Mouse (Mus musculus) midbrain, embryonic 16.5 days (tissue): ENCODE measurements around the gene Syt12. TPM values are rescaled to one million over a fixed set of nuclear protein-coding genes. Genes with fewer than 3 reads are reported as not detected.
A peak's percentile ranks its signal among the peaks of the same experiment; 100 is the strongest.
"Not testable (repeated sequence)": the region's sequence is repeated elsewhere in the genome, so short reads cannot be mapped to it uniquely, and the experiment has no call there.

ENCODE experiments used
- ATAC-seq: fragments of 200-750 bp; cut with Nextera tagmentation; 2 replicates; pipeline ENCODE4 v1.8.0; 2017; ENCODE audit warnings: moderate TSS enrichment
- H3K27ac ChIP-seq: fragments of 300-500 bp; sonication (generic); 2 replicates; pipeline ENCODE4 v1.5.1; 2014; ENCODE audit warnings: mild to moderate bottlenecking, low read length, mixed read lengths
- H3K27me3 ChIP-seq: fragments of 300-500 bp; sonication (generic); 2 replicates; pipeline ENCODE4 v1.6.1; 2014; ENCODE audit warnings: low read depth, low read length, mixed read lengths; ENCODE audit not compliant: control insufficient read depth, insufficient read depth
- H3K36me3 ChIP-seq: fragments of 300-500 bp; sonication (generic); 2 replicates; pipeline ENCODE4 v1.6.1; 2014; ENCODE audit warnings: mild to moderate bottlenecking, low read length, moderate library complexity, mixed read lengths; ENCODE audit not compliant: control insufficient read depth, insufficient read depth
- H3K4me1 ChIP-seq: fragments of 300-500 bp; sonication (generic); 2 replicates; pipeline ENCODE4 v1.6.1; 2014; ENCODE audit warnings: mild to moderate bottlenecking, low read length, mixed read lengths; ENCODE audit not compliant: control insufficient read depth, insufficient read depth
- H3K4me2 ChIP-seq: fragments of 300-500 bp; sonication (generic); 2 replicates; pipeline ENCODE4 v1.6.1; 2014; ENCODE audit warnings: mild to moderate bottlenecking, low read length, mixed read lengths
- H3K4me3 ChIP-seq: fragments of 300-500 bp; sonication (generic); 2 replicates; pipeline ENCODE4 v1.5.1; 2014; ENCODE audit warnings: low read depth, mild to moderate bottlenecking, low read length, moderate library complexity, mixed read lengths
- H3K9ac ChIP-seq: fragments of 300-500 bp; sonication (generic); 2 replicates; pipeline ENCODE4 v1.6.1; 2014; ENCODE audit warnings: low read depth, low read length, mixed read lengths
- H3K9me3 ChIP-seq: fragments of 300-500 bp; sonication (generic); replicated peaks from 2 replicates; pipeline ENCODE4 v1.6.1; 2014; ENCODE audit warnings: mild to moderate bottlenecking, low read length, mixed read lengths; ENCODE audit not compliant: control insufficient read depth, poor library complexity, severe bottlenecking
- WGBS: fragments of 180-500 bp; shearing (Covaris S2); extraction: QIAGEN DNeasy Blood & Tissue Kit; methylation state at CpG from one replicate; pipeline ENCODE4 v1.1.7; 2014; 5-methylcytosine and 5-hydroxymethylcytosine counted together
- polyA plus RNA-seq: library from polyadenylated mRNA; unstranded; fragments of >200 nt; fragmentation: Nextera tagmentation; extraction: Ambion mirVana; gene quantifications from 2 replicates; pipeline ENCODE4 v1.2.1, GENCODE M21; 2015

Syt12 gene
- polyA plus RNA-seq, 1 experiment from 2014 or later: 5.2 TPM

DNA sequence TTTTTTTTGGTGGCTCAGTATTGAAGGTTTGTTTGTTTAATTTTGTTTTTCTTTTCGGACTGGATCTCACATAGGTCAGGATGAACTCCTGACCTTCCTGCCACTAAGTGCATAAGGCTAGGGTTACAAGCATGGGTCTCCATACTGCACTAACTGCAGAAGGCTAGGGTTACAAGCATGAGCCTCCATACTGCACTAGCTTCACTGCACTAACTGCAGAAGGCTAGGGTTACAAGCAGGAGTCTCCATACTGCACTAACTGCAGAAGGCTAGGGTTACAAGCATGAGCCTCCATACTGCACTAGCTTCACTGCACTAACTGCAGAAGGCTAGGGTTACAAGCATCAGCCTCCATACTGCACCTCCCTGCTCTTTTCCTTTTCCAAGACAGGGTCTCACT is 23.2 kb downstream of the Syt12 start:
- H3K36me3 ChIP-seq, H3K27ac ChIP-seq, H3K4me3 ChIP-seq, H3K9ac ChIP-seq, H3K4me1 ChIP-seq, ATAC-seq, H3K4me2 ChIP-seq, H3K27me3 ChIP-seq, H3K9me3 ChIP-seq: not testable (repeated sequence)
- 77% methylated on average over 1 of the region's 1 CpGs for WGBS

DNA sequence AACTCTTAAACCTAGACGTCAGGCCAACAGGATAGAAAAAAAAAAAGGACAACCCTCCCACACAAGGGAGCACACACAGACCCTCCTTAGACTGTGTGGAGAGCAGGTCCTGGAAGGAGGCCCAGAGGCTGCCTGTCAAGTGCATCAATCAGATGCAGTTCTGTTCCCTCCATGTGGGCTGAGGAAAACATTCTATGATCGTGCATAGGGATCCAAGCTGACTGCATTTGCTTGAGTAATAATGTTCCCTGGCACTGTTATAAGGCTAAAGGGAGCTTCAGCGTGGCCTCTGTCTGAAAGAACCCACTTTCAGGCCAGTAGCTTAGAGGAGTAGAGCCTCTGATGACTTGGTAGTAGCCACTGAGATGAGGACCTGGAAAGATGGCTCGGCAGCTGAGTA is 24.7 kb downstream of the Syt12 start:
- ATAC-seq: no peak
- Histone ChIP-seq H3K27ac (no peak overlapping the region), H3K27me3 (no peaks in the 10 kb centered on the region)

DNA sequence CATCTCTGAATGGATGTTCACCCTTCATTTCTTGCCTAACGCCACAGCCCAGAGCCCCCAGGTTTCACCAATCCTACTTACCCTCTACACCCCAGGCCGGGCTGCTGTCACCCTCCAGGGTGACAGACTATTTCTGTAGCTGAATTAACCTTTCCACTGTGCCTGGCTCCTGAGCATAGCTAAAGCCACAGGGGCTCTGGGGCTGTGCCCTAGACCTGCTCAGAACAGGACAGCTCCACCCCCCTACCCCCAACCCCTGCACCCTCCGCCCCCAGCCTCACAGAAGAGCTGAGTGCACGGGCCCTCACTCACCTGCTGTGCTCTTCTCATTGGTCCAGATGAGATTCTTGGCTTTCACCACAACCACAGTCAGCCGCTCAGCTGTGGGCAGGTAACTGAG is 25.3 kb downstream of the Syt12 start:
- no peak overlapping the region for H3K27ac ChIP-seq
- no peaks in the 10 kb centered on the region for H3K9me3 ChIP-seq
- H3K4me1 ChIP-seq: no peaks in the 10 kb centered on the region
- H3K36me3 ChIP-seq: no peaks in the 10 kb centered on the region
- no peak for ATAC-seq
- no peaks in the 10 kb centered on the region for H3K27me3 ChIP-seq
- H3K9ac ChIP-seq: no peak overlapping the region
- H3K4me3 ChIP-seq: no peak overlapping the region
- H3K4me2 ChIP-seq: no peak overlapping the region
- WGBS: 13% methylated on average over 5 of the region's 5 CpGs

More for the DNA sequence above, 24.7 kb downstream of the Syt12 start:
- no peaks in the 10 kb centered on the region for H3K9me3 ChIP-seq
- no peaks in the 10 kb centered on the region for H3K36me3 ChIP-seq
- no peak overlapping the region for H3K9ac ChIP-seq
- H3K4me3 ChIP-seq: no peak overlapping the region
- no peaks in the 10 kb centered on the region for H3K4me1 ChIP-seq
- WGBS: 37% methylated on average over 4 of the region's 4 CpGs
- no peak overlapping the region for H3K4me2 ChIP-seq

DNA sequence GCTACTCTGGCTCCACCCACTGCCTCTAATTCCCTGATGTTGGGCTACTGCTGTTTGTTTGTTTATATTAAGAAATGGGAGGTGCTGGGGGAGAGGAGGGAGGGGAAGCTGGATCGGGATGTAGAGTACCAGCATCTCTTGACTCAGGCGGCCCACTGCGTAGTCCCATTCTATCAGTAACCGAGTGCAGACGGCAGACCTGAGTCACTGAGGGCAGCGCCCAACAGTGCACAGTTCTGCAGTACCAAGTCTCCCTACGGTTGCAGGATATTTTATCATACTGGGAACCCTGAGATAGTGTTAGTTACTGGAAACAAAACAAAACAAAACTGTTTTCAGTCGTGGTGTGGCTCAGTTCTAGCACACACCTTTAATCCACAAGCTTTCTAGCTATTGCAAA is 26.1 kb downstream of the Syt12 start:
- no peak overlapping the region for H3K27ac ChIP-seq
- H3K9me3 ChIP-seq: no peaks in the 10 kb centered on the region
- no peak for ATAC-seq
- no peaks in the 10 kb centered on the region for H3K27me3 ChIP-seq
- H3K36me3 ChIP-seq: no peaks in the 10 kb centered on the region
- no peak overlapping the region for H3K9ac ChIP-seq
- WGBS: 69% methylated on average over 8 of the region's 8 CpGs
- H3K4me2 ChIP-seq: no peak overlapping the region
- H3K4me1 ChIP-seq: no peaks in the 10 kb centered on the region
- H3K4me3 ChIP-seq: no peak overlapping the region

DNA sequence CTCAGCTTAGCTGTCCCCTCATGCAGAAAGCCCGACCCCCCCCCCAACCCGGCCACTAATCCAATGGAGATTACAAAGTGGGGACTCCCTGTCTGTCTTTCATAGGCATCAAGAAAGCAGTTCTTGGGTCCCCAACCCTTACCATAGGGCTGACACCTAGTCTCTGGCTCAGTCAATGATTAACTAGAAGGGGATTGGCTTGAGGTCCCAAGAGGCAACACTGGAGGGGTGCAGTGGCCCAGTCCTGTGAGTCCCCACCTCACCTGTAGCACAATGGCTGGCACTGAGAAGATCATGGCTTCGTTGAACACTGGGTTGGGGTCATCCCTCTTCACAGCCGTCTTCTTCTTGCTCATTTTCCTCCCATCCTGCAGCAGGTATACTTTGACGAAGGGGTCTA is 26.6 kb downstream of the Syt12 start:
- WGBS: 59% methylated on average over 5 of the region's 5 CpGs

DNA sequence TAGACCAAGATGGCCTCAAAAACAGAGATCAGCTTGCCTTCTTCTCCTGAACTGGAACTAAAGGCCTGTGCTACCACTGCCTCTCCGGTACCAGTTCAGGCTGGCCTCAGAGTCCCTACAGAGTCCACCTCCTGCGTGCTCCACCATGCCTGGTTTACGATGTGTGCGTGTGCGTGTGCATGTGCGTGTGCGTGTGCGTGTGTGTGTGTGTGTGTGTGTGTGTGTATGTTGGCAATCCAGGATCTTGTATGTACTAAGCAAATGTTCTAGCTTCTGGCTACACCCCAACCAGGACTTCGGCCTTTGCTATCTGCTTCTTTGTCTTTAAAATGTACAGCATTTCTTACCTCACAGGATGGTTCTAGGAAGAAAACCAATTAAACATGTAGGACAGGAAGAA is 28.0 kb downstream of the Syt12 start:
- Histone ChIP-seq H3K9ac (no peak overlapping the region), H3K9me3 (no peaks in the 10 kb centered on the region), H3K27me3 (no peaks in the 10 kb centered on the region), H3K4me1 (no peaks in the 10 kb centered on the region), H3K4me3 (no peak overlapping the region), H3K27ac (no peak overlapping the region), H3K36me3 (no peaks in the 10 kb centered on the region), H3K4me2 (no peak overlapping the region)
- 97% methylated on average over 9 of the region's 9 CpGs for WGBS
- no peak for ATAC-seq

More for the DNA sequence above, 26.6 kb downstream of the Syt12 start:
- Histone ChIP-seq H3K4me2 (no peak overlapping the region), H3K9ac (no peak overlapping the region), H3K4me3 (no peak overlapping the region), H3K36me3 (no peaks in the 10 kb centered on the region), H3K27ac (no peak overlapping the region), H3K27me3 (no peaks in the 10 kb centered on the region), H3K9me3 (no peaks in the 10 kb centered on the region), H3K4me1 (no peaks in the 10 kb centered on the region)
- ATAC-seq: no peak

DNA sequence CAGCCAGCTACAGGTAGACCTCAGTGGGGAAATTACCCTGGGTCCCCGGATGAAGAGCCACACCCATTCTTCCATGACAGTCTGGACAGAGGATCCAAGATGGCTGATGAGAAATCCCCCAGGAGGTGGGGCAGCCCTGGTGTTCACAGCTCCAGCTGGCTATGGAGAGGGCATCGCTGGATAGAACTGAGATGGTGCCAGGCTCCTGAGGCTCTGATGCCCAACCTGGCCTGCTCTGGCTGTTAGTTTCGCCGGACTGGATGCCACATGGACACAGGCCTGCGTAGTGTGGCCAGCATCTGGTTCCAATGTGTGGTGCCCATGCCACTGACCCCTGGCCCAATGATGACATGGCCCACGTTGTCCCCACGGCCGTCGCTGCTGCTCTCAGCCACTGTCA is 29.8 kb downstream of the Syt12 start:
- H3K9me3 ChIP-seq: no peaks in the 10 kb centered on the region
- H3K4me3 ChIP-seq: no peak overlapping the region
- H3K27ac ChIP-seq: no peak overlapping the region
- H3K36me3 ChIP-seq: no peaks in the 10 kb centered on the region
- 89% methylated on average over 9 of the region's 9 CpGs for WGBS
- H3K9ac ChIP-seq: no peak overlapping the region
- no peaks in the 10 kb centered on the region for H3K4me1 ChIP-seq
- no peak for ATAC-seq
- no peaks in the 10 kb centered on the region for H3K27me3 ChIP-seq
- no peak overlapping the region for H3K4me2 ChIP-seq

DNA sequence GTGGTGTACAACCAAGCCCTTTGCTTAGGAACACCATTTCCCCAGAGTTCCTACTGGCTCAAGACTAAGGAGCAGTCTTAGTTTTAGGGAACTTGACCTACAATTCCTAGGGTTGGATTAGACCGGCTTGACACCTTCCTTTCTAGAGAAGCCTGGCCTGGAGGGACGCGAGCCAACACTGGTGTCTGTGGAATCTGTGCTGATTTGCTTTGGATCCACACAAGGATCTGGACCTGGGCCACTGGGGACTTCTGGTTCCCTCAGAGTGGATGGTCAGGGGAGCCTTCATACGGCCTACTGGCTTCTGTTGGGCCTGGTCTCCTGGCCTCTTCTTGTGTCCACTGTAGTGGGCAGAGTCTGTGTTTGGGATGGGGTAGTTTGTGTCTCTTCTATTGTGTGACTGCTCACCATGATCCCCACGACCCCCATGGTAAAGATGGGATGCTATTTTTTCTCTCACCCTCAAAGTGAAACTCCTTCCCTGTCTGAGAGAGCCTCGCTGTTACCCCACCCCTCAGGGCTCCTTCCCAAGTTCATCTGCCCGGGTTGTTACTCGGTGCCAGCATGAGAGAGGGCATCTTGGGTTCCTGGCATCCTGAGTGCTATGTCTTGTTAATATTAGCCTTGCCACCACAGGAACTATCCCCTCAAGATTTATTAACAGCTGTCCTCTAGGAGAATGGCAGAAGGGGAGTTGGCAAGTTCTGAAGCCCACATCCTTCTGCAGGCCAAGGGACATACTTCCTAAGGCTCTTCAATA is 30.4 kb downstream of the Syt12 start:
- no peaks in the 10 kb centered on the region for H3K27me3 ChIP-seq
- 89% methylated on average over 8 of the region's 8 CpGs for WGBS
- no peaks in the 10 kb centered on the region for H3K4me1 ChIP-seq

DNA sequence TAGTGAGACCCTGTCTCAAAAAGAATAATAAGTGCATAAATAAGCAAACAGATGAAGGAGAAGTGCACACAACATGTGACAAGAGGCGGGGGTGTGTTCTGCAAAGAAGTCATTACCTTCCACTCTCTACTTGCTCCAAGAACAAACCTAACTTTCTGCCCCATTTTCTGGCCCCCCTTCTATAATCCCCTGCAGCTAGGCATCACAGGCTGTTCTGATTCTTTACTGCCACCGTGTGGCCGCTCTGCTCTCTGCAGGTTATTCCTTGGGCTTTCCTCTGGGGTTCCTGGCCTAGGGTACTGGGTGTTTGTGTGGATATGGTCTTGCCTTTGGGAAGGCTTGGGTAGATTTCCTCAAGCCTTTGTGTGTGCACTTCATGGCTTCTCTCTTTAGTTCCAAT is 34.8 kb downstream of the Syt12 start:
- H3K4me1 ChIP-seq: peaks cover 7% of the 10 kb centered on the region
- H3K4me2 ChIP-seq: no peak overlapping the region
- no peaks in the 10 kb centered on the region for H3K9me3 ChIP-seq
- no peak overlapping the region for H3K4me3 ChIP-seq
- no peaks in the 10 kb centered on the region for H3K36me3 ChIP-seq
- no peak overlapping the region for H3K27ac ChIP-seq
- ATAC-seq: peak; percentile 19; the same call in 1 of the 2 replicates
- WGBS: 8% methylated on average over 3 of the region's 3 CpGs
- peaks cover 16% of the 10 kb centered on the region for H3K27me3 ChIP-seq
- no peak overlapping the region for H3K9ac ChIP-seq

More for the DNA sequence above, 30.4 kb downstream of the Syt12 start:
- H3K9ac ChIP-seq: no peak overlapping the region
- ATAC-seq: no peak
- no peaks in the 10 kb centered on the region for H3K36me3 ChIP-seq
- H3K9me3 ChIP-seq: no peaks in the 10 kb centered on the region
- no peak overlapping the region for H3K4me2 ChIP-seq
- H3K27ac ChIP-seq: no peak overlapping the region
- H3K4me3 ChIP-seq: no peak overlapping the region
